27 mouse cellular contexts compared by ENCODE assay signal in the genomic region with DNA sequence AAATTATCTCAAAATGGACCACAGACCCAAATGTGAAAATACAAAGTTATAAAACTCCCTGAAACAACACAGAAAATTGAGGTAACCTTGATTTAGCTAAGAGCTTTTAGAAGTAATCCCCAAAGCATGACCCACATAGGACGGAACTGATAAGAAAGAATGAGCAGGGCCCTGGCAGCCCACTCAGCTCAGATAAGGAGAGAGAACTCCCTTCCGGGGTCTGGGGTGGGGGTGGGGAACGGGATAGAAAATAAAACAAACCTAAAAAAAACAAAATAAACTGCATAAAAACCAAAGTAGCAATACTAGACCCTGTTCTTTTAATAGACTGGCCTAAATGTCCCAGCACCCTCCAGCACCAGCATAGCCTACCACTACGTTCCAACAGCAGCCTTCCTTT. TPM values are rescaled to one million over a fixed set of nuclear protein-coding genes. Genes with fewer than 3 reads are reported as not detected.
DNase-seq lines count a peak whose midpoint lies in the region; ATAC-seq lines count a peak whose summit lies in the region.
"Had no signal": no experiment of that assay in that cellular context is flagged by ENCODE, and none has a peak within 500 bp of the region (broad histone marks: within the 10 kb centered on the region; RNA-seq: fewer than 3 reads in every experiment).

No protein-coding gene starts in this region.

- peak overlapping the region; percentile 33; the same call in 1 of the 2 replicates for H3K4me2 ChIP-seq in heart, embryonic 15.5 days
- H3K4me2 ChIP-seq in liver, embryonic 12.5 days, result peak overlapping the region; percentile 44
- H3K4me2 ChIP-seq in neural tube, embryonic 15.5 days, result no peak overlapping the region
- H3K4me2 ChIP-seq: embryonic facial prominence, embryonic 15.5 days; hindbrain, embryonic 15.5 days; limb, embryonic 12.5 days; midbrain, embryonic 13.5 days had no signal

- WGBS in heart, embryonic 15.5 days, result 18% methylated on average over 4 of the region's 4 CpGs
- WGBS in liver, embryonic 12.5 days (ENCODE audit: insufficient replicate concordance), result 13% methylated on average over 4 of the region's 4 CpGs
- 92% methylated on average over 4 of the region's 4 CpGs for WGBS in neural tube, embryonic 15.5 days

- H3K4me3 ChIP-seq in heart, embryonic 15.5 days, result 0 out of 2 replicates have a peak overlapping the region, but pooled peaks have one; percentile 10
- no peak overlapping the region for H3K4me3 ChIP-seq in liver, embryonic 12.5 days
- H3K4me3 ChIP-seq in neural tube, embryonic 15.5 days (replicated peaks), result no peak overlapping the region
- H3K4me3 ChIP-seq: embryonic facial prominence, embryonic 15.5 days; hindbrain, embryonic 15.5 days; layer of hippocampus, adult 2 months; limb, embryonic 12.5 days; midbrain, embryonic 13.5 days had no signal

- peak overlapping the region; percentile 52 for H3K27ac ChIP-seq in heart, embryonic 15.5 days
- no peak overlapping the region for H3K27ac ChIP-seq in liver, embryonic 12.5 days
- no peak overlapping the region for H3K27ac ChIP-seq in neural tube, embryonic 15.5 days (replicated peaks)
- H3K27ac ChIP-seq: embryonic facial prominence, embryonic 15.5 days; hindbrain, embryonic 15.5 days; layer of hippocampus, adult 2 months; limb, embryonic 12.5 days; midbrain, embryonic 13.5 days; stomach, postnatal 0 days had no signal

- no peaks in the 10 kb centered on the region for H3K27me3 ChIP-seq in heart, embryonic 15.5 days
- no peaks in the 10 kb centered on the region for H3K27me3 ChIP-seq in liver, embryonic 12.5 days (replicated peaks)
- no peaks in the 10 kb centered on the region for H3K27me3 ChIP-seq in neural tube, embryonic 15.5 days (replicated peaks)
- H3K27me3 ChIP-seq: embryonic facial prominence, embryonic 15.5 days; hindbrain, embryonic 15.5 days; limb, embryonic 12.5 days; midbrain, embryonic 13.5 days had no signal

- H3K9ac ChIP-seq in heart, embryonic 15.5 days, result no peak overlapping the region
- H3K9ac ChIP-seq in liver, embryonic 12.5 days, result peak overlapping the region; percentile 29; the same call in 1 of the 2 replicates
- H3K9ac ChIP-seq in neural tube, embryonic 15.5 days (replicated peaks), result no peak overlapping the region
- H3K9ac ChIP-seq: embryonic facial prominence, embryonic 15.5 days; forebrain, postnatal 0 days; hindbrain, embryonic 15.5 days; limb, embryonic 12.5 days; midbrain, embryonic 13.5 days had no signal

- peaks cover 20% of the 10 kb centered on the region for H3K4me1 ChIP-seq in heart, embryonic 15.5 days (replicated peaks)
- H3K4me1 ChIP-seq in liver, embryonic 12.5 days, result peaks cover 25% of the 10 kb centered on the region
- no peaks in the 10 kb centered on the region for H3K4me1 ChIP-seq in neural tube, embryonic 15.5 days
- H3K4me1 ChIP-seq: embryonic facial prominence, embryonic 15.5 days; hindbrain, embryonic 15.5 days; limb, embryonic 12.5 days; midbrain, embryonic 13.5 days had no signal

- ATAC-seq in heart, embryonic 15.5 days (replicated peaks; ENCODE audit: insufficient number of reproducible peaks, insufficient read depth, low FRiP score, low read depth), result no peak; the same call in 1 of the 2 replicates
- ATAC-seq in common myeloid progenitor, adult 5-6 weeks (replicated peaks; ENCODE audit: low read depth, poor library complexity, severe bottlenecking), result peak; percentile 58; the same call in 1 of the 2 replicates
- ATAC-seq in liver, embryonic 12.5 days, result peak; percentile 76
- ATAC-seq in megakaryocyte progenitor cell, adult 5-6 weeks (replicated peaks; ENCODE audit: poor library complexity), result peak; percentile 79
- ATAC-seq in neural tube, embryonic 15.5 days (ENCODE audit: low FRiP score), result no peak
- ATAC-seq: forebrain, postnatal 0 days; intestine, embryonic 16.5 days; midbrain, embryonic 13.5 days had no signal

- H3K36me3 ChIP-seq in heart, embryonic 15.5 days, result no peaks in the 10 kb centered on the region
- peaks cover 20% of the 10 kb centered on the region for H3K36me3 ChIP-seq in liver, embryonic 12.5 days
- 0 out of 2 replicates have a peak, but pooled peaks cover 7% of the 10 kb centered on the region for H3K36me3 ChIP-seq in neural tube, embryonic 15.5 days
- H3K36me3 ChIP-seq: hindbrain, embryonic 15.5 days had no signal

- intact Hi-C loops in heart, postnatal 10 days (cut with DNase I), result no loop called here

- no peaks in the 10 kb centered on the region for H3K9me3 ChIP-seq in heart, embryonic 15.5 days (replicated peaks)
- H3K9me3 ChIP-seq in liver, embryonic 12.5 days (replicated peaks), result no peaks in the 10 kb centered on the region
- no peaks in the 10 kb centered on the region for H3K9me3 ChIP-seq in neural tube, embryonic 15.5 days (replicated peaks)
- H3K9me3 ChIP-seq: embryonic facial prominence, embryonic 15.5 days; hindbrain, embryonic 15.5 days; limb, embryonic 12.5 days; midbrain, embryonic 13.5 days had no signal

- no peak for DNase-seq in heart, postnatal 10 days
- DNase-seq in gastrocnemius, adult 18-20 months (ENCODE audit: low spot score), result no peak
- DNase-seq: adrenal gland, postnatal 14 days; cerebellum, adult 8-10 months; cerebellum, postnatal 36 days; forebrain, postnatal 0 days; gastrocnemius, postnatal 36 days; kidney, postnatal 25 days; lung, adult 2 months; lung, postnatal 14 days; right cerebral cortex, postnatal 14 days; thymus, adult 2 months; thymus, postnatal 4 days had no signal

RNA-seq across cellular contexts. Expression of a gene that starts 9.3 kb away (rescaled TPM):
- polyA plus RNA-seq in heart, embryonic 15.5 days (2015; fragmentation: Nextera tagmentation; extraction: Ambion mirVana), result 56.1 and 57.6 TPM in 2 replicates
- 10 to 100 TPM; 46.6 to 55.0 TPM for total RNA-seq in heart, postnatal 10 days (2021)
- 25.8 and 33.9 TPM in 2 replicates for total RNA-seq in common myeloid progenitor, adult 5-6 weeks (2017)
- 75.0 and 87.6 TPM in 2 replicates for polyA plus RNA-seq in liver, embryonic 12.5 days (2016; fragmentation: Nextera tagmentation; extraction: Ambion mirVana)
- total RNA-seq in megakaryocyte progenitor cell, adult 5-6 weeks (2015), result 17.6 and 21.0 TPM in 2 replicates
- total RNA-seq in megakaryocyte progenitor cell, adult 5-6 weeks (2017), result 50.7 and 58.5 TPM in 2 replicates
- polyA plus RNA-seq in neural tube, embryonic 15.5 days (2015; fragmentation: Nextera tagmentation; extraction: Ambion mirVana), result 80.1 and 83.0 TPM in 2 replicates
- 10 to 100 TPM; 26.4 to 26.5 TPM for total RNA-seq in gastrocnemius, adult 18-20 months (2021)

RNA-seq across cellular contexts. Expression of a gene that starts 12.7 kb away (rescaled TPM):
- 51.0 and 51.4 TPM in 2 replicates for polyA plus RNA-seq in heart, embryonic 15.5 days (2015; fragmentation: Nextera tagmentation; extraction: Ambion mirVana)
- total RNA-seq in heart, postnatal 10 days (2021), result 10 to 100 TPM; 65.3 to 74.0 TPM
- 26.2 and 27.7 TPM in 2 replicates for total RNA-seq in common myeloid progenitor, adult 5-6 weeks (2017)
- polyA plus RNA-seq in liver, embryonic 12.5 days (2016; fragmentation: Nextera tagmentation; extraction: Ambion mirVana), result 19.3 and 22.2 TPM in 2 replicates
- 40.9 and 47.0 TPM in 2 replicates for total RNA-seq in megakaryocyte progenitor cell, adult 5-6 weeks (2015)
- 21.0 and 26.2 TPM in 2 replicates for total RNA-seq in megakaryocyte progenitor cell, adult 5-6 weeks (2017)
- 45.4 and 53.2 TPM in 2 replicates for polyA plus RNA-seq in neural tube, embryonic 15.5 days (2015; fragmentation: Nextera tagmentation; extraction: Ambion mirVana)
- 10 to 100 TPM; 77.0 to 87.1 TPM for total RNA-seq in gastrocnemius, adult 18-20 months (2021)

RNA-seq across cellular contexts. Expression of a gene that starts 56.5 kb away (rescaled TPM):
- 38.2 and 51.3 TPM in 2 replicates for polyA plus RNA-seq in heart, embryonic 15.5 days (2015; fragmentation: Nextera tagmentation; extraction: Ambion mirVana)
- 10 to 100 TPM; 10.2 to 10.4 TPM for total RNA-seq in heart, postnatal 10 days (2021)
- total RNA-seq in common myeloid progenitor, adult 5-6 weeks (2017), result 0.23 TPM in 1 of 2 replicates, not detected in the other
- 8.7 TPM in 2 replicates for polyA plus RNA-seq in liver, embryonic 12.5 days (2016; fragmentation: Nextera tagmentation; extraction: Ambion mirVana)
- total RNA-seq in megakaryocyte progenitor cell, adult 5-6 weeks (2015), result 0.17 TPM in 1 of 2 replicates, not detected in the other
- total RNA-seq in megakaryocyte progenitor cell, adult 5-6 weeks (2017), result 0.92 TPM in 1 of 2 replicates, not detected in the other
- polyA plus RNA-seq in neural tube, embryonic 15.5 days (2015; fragmentation: Nextera tagmentation; extraction: Ambion mirVana), result 86.3 and 86.6 TPM in 2 replicates
- total RNA-seq in gastrocnemius, adult 18-20 months (2021), result 1 to 10 TPM in 1 of 2 experiments, under 1 TPM in 1; 0.95 to 1.2 TPM
- total RNA-seq: megakaryocyte, adult 5-6 weeks; monocyte, adult 5-6 weeks had no signal

RNA-seq across cellular contexts. Expression of a gene that starts 59.7 kb away (rescaled TPM):
- polyA plus RNA-seq in heart, embryonic 15.5 days (2015; fragmentation: Nextera tagmentation; extraction: Ambion mirVana), result 147 and 156 TPM in 2 replicates
- 10 to 100 TPM; 43.8 to 46.8 TPM for total RNA-seq in heart, postnatal 10 days (2021)
- total RNA-seq in common myeloid progenitor, adult 5-6 weeks (2017), result 249 and 271 TPM in 2 replicates
- polyA plus RNA-seq in liver, embryonic 12.5 days (2016; fragmentation: Nextera tagmentation; extraction: Ambion mirVana), result 197 and 199 TPM in 2 replicates
- 234 TPM in 2 replicates for total RNA-seq in megakaryocyte progenitor cell, adult 5-6 weeks (2015)
- total RNA-seq in megakaryocyte progenitor cell, adult 5-6 weeks (2017), result 229 and 230 TPM in 2 replicates
- 146 and 174 TPM in 2 replicates for polyA plus RNA-seq in neural tube, embryonic 15.5 days (2015; fragmentation: Nextera tagmentation; extraction: Ambion mirVana)
- total RNA-seq in gastrocnemius, adult 18-20 months (2021), result 10 to 100 TPM; 15.1 to 16.1 TPM

Comparison
In these comparisons a context has a peak if more than half of its experiments do, and no peak if none do; other contexts are left out.
1. ATAC-seq: peak in common myeloid progenitor, adult 5-6 weeks (single experiment), liver, embryonic 12.5 days (single experiment) and megakaryocyte progenitor cell, adult 5-6 weeks (single experiment); none in heart, embryonic 15.5 days (single experiment) and neural tube, embryonic 15.5 days (single experiment).